Mouse (Mus musculus): ENCODE data around the gene Rapgef5.

- TF ChIP-seq CTCF (IDR thresholded peaks at IDR 0.05; ENCODE audit: low read depth) (no peak), EP300 (optimal IDR thresholded peaks at IDR 0.05) (no peak)
Measured at GRCm38 (mm10) chr12:117480958-117481357, 35.3 kb upstream of the Rapgef5 start.

All from stomach, postnatal 0 days (tissue).